Mouse (Mus musculus): ENCODE measurements around the gene Gale. TPM values are rescaled to one million over a fixed set of nuclear protein-coding genes. Genes with fewer than 3 reads are reported as not detected.
A peak's percentile ranks its signal among the peaks of the same experiment; 100 is the strongest.

Gale gene
- 19.5 and 25.0 TPM in 2 replicates for polyA plus RNA-seq (2012; rRNA removed)

GRCm38 (mm10) chr4:135963457-135964193 is at the start of gene Gale:
Gale (plus strand) TSS chr4:135963727.
- peak; percentile 91 for DNase-seq
- Histone ChIP-seq H3K4me1 (ENCODE audit: control insufficient read depth, insufficient read depth, low read length) (peaks cover 3% of the 10 kb centered on the region; the same call in 1 of the 2 replicates), H3K4me3 (replicated peaks; ENCODE audit: extremely low read depth, low read depth, low read length) (peak within 1 kb of the TSS; percentile 92)
- under 1% methylated on average over 56 of the region's 56 CpGs for WGBS
- TF ChIP-seq POLR2A (IDR thresholded peaks at IDR 0.05; ENCODE audit: borderline replicate concordance, extremely low read depth, low read depth, low read length) (peak; percentile 96), CTCF (IDR thresholded peaks at IDR 0.05; ENCODE audit: insufficient read depth, low read length) (no peak)

GRCm38 (mm10) chr4:135918635-135919279 is 44.8 kb upstream of the Gale start:
- H3K4me3 ChIP-seq (replicated peaks; ENCODE audit: extremely low read depth, low read depth, low read length) = no peak overlapping the region
- DNase-seq = no peak

GRCm38 (mm10) chr4:135919280-135919639 is 44.3 kb upstream of the Gale start:
- WGBS = 72% methylated on average over 3 of the region's 3 CpGs
- no peak overlapping the region for H3K4me3 ChIP-seq (replicated peaks; ENCODE audit: extremely low read depth, low read depth, low read length)
- no peak for DNase-seq
- TF ChIP-seq POLR2A (IDR thresholded peaks at IDR 0.05; ENCODE audit: borderline replicate concordance, extremely low read depth, low read depth, low read length) = no peak
- TF ChIP-seq CTCF (IDR thresholded peaks at IDR 0.05; ENCODE audit: insufficient read depth, low read length) = no peak
- peaks cover 8% of the 10 kb centered on the region; the same call in 1 of the 2 replicates for H3K4me1 ChIP-seq (ENCODE audit: control insufficient read depth, insufficient read depth, low read length)

More at GRCm38 (mm10) chr4:135918635-135919279, 44.8 kb upstream of the Gale start:
- 61% methylated on average over 13 of the region's 13 CpGs for WGBS
- TF ChIP-seq CTCF (IDR thresholded peaks at IDR 0.05; ENCODE audit: insufficient read depth, low read length) (no peak), POLR2A (IDR thresholded peaks at IDR 0.05; ENCODE audit: borderline replicate concordance, extremely low read depth, low read depth, low read length) (no peak)
- peaks cover 8% of the 10 kb centered on the region; the same call in 1 of the 2 replicates for H3K4me1 ChIP-seq (ENCODE audit: control insufficient read depth, insufficient read depth, low read length)

- Histone ChIP-seq H3K4me3 (replicated peaks; ENCODE audit: extremely low read depth, low read depth, low read length) (peak within 1 kb of the TSS; percentile 65), H3K4me1 (ENCODE audit: control insufficient read depth, insufficient read depth, low read length) (peaks cover 8% of the 10 kb centered on the region; the same call in 1 of the 2 replicates)
- under 1% methylated on average over 60 of the region's 60 CpGs for WGBS
- DNase-seq = peak; percentile 96
- TF ChIP-seq POLR2A (IDR thresholded peaks at IDR 0.05; ENCODE audit: borderline replicate concordance, extremely low read depth, low read depth, low read length) = peak; percentile 69; the same call in 1 of the 2 replicates
- TF ChIP-seq CTCF (IDR thresholded peaks at IDR 0.05; ENCODE audit: insufficient read depth, low read length) = peak; percentile 57
Measured at GRCm38 (mm10) chr4:135920304-135921241, 43.0 kb upstream of the Gale start, which contains the start of gene Fuca1. Fuca1 (plus strand) TSS chr4:135920735.

GRCm38 (mm10) chr4:135921257-135922120 is 42.0 kb upstream of the Gale start:
- peak overlapping the region; percentile 65 for H3K4me3 ChIP-seq (replicated peaks; ENCODE audit: extremely low read depth, low read depth, low read length)
- TF ChIP-seq CTCF (IDR thresholded peaks at IDR 0.05; ENCODE audit: insufficient read depth, low read length) (no peak), POLR2A (IDR thresholded peaks at IDR 0.05; ENCODE audit: borderline replicate concordance, extremely low read depth, low read depth, low read length) (no peak)
- peaks cover 8% of the 10 kb centered on the region; the same call in 1 of the 2 replicates for H3K4me1 ChIP-seq (ENCODE audit: control insufficient read depth, insufficient read depth, low read length)
- 3% methylated on average over 26 of the region's 26 CpGs for WGBS
- DNase-seq = peak; percentile 37

- Histone ChIP-seq H3K4me3 (replicated peaks; ENCODE audit: extremely low read depth, low read depth, low read length) (no peak overlapping the region), H3K4me1 (ENCODE audit: control insufficient read depth, insufficient read depth, low read length) (peaks cover 8% of the 10 kb centered on the region; the same call in 1 of the 2 replicates)
- WGBS = 78% methylated on average over 1 of the region's 1 CpGs
- TF ChIP-seq CTCF (IDR thresholded peaks at IDR 0.05; ENCODE audit: insufficient read depth, low read length) = no peak
- TF ChIP-seq POLR2A (IDR thresholded peaks at IDR 0.05; ENCODE audit: borderline replicate concordance, extremely low read depth, low read depth, low read length) = no peak
- no peak for DNase-seq
Measured at GRCm38 (mm10) chr4:135922190-135922589, 41.3 kb upstream of the Gale start.

- TF ChIP-seq POLR2A (IDR thresholded peaks at IDR 0.05; ENCODE audit: borderline replicate concordance, extremely low read depth, low read depth, low read length) (no peak), CTCF (IDR thresholded peaks at IDR 0.05; ENCODE audit: insufficient read depth, low read length) (no peak)
- 68% methylated on average over 2 of the region's 2 CpGs for WGBS
- Histone ChIP-seq H3K4me1 (ENCODE audit: control insufficient read depth, insufficient read depth, low read length) (peaks cover 6% of the 10 kb centered on the region; the same call in 1 of the 2 replicates), H3K4me3 (replicated peaks; ENCODE audit: extremely low read depth, low read depth, low read length) (no peak overlapping the region)
- DNase-seq = no peak
Measured at GRCm38 (mm10) chr4:135924418-135924817, 39.1 kb upstream of the Gale start.

GRCm38 (mm10) chr4:135925341-135925740 is 38.2 kb upstream of the Gale start:
- no peak for TF ChIP-seq CTCF (IDR thresholded peaks at IDR 0.05; ENCODE audit: insufficient read depth, low read length)
- no peak for TF ChIP-seq POLR2A (IDR thresholded peaks at IDR 0.05; ENCODE audit: borderline replicate concordance, extremely low read depth, low read depth, low read length)
- 79% methylated on average over 5 of the region's 5 CpGs for WGBS
- H3K4me1 ChIP-seq (ENCODE audit: control insufficient read depth, insufficient read depth, low read length) = peaks cover 4% of the 10 kb centered on the region; the same call in 1 of the 2 replicates
- no peak overlapping the region for H3K4me3 ChIP-seq (replicated peaks; ENCODE audit: extremely low read depth, low read depth, low read length)
- DNase-seq = no peak

Data from lung, adult 2 months (tissue).